Mouse (Mus musculus): ENCODE measurements around the gene Lrrc4c.
A peak's percentile ranks its signal among the peaks of the same experiment; 100 is the strongest.

Gene Lrrc4c

GRCm38 (mm10) chr2:96317387-96318299 is at the start of gene Lrrc4c:
TSS of gene Lrrc4c (plus strand) at chr2:96318169.
- DNase-seq: no peak

GRCm38 (mm10) chr2:96275061-96275460 is 42.9 kb upstream of the Lrrc4c start:
- DNase-seq: no peak

DNA sequence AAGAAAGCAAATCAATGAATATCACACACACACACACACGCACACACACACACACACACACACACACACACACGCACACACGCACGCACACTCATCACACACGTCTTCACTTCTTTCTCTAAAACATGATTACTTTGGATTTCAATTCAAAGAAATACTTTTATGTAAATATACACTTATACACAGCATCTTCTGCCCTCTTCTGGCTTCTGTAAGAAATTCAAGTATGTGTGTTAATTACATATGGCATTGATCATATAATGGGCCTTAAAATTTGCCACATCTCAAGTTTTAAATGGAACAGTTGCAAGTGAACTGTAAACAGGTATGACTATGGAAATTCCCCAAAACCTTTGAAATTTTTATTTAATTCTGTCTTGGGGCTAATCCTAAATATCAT is 35.0 kb upstream of the Lrrc4c start:
- no peak for DNase-seq

DNA sequence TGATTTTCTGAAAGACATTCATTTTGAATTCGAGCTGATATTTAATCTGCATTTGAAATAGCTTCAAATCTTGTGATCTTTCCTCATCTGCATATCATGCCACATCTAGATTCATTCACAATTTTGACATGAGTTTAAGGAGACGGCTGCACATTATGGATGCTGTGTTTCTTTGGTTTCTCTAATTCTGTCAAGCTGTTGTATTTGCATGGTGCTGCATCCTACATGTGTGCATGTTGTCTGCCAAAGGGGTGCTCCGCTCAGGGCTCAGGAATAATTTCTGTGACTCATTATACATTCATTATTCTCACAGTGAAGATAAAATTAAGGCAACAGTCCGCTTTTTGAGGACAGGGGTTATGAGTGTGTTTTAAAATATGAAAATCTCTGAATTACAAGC is 30.5 kb upstream of the Lrrc4c start:
- DNase-seq: no peak

DNA sequence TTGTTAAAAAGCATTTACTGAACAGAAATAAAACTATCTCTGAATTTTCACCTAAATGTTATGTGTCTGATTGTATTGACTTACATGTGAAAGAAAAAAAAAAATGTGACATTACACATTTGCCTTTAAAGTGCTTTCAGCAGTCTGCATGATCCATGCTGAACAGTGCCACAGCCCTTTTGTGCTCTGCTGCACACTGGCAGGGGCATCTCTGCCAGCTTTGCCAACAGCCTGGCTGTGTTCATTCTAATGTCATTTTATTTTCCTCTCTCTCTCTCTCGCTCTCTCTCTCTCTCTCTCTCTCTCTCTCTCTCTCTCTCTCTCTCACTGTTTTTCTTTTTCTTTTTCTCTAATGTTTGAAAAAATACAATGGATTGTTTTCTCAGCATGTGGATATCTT is 27.4 kb upstream of the Lrrc4c start:
- no peak for DNase-seq

- no peak for DNase-seq
Observed at GRCm38 (mm10) chr2:96315034-96315433, 2.9 kb upstream of the Lrrc4c start.

DNA sequence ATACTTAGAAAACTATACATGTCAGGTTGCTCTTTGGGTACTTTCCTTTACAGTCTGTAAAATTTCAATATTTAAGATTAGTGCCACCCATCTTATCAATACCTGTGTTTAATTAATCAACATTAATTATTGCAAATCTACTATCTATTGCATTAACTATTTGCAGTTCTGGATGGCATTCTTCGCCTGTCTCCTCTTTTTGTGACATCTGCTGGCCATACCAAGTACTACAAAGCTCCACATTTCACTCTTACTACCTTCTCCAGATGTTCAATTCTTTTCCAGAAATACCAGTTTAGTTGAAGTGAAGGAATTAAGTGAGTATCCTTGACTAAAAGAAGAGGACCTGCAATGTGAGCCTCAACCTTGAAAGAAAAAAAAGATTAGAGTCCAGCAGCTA is 1.4 kb upstream of the Lrrc4c start:
- DNase-seq: peak in 1 of 2 experiments; percentile 11

DNA sequence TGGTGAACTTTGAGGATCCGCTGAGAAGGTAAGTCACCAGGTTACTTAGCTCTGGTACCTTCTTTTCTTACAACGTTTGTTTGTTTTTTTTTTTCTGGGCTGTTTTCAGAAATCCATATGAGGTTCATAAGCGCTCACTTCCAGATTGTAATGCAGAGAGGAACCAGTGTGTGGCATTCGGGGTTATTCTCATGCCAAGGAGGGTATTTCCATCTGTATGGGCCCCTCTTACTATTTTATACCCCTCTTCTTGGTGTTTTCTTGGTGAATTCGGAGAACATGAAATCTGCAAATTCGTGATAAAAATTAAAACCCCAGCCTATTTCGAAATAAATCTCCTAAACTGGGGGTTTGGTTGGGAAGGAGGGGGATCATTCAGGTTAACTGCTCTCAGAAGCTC is 587 bp downstream of the Lrrc4c start:
- no peak for DNase-seq

DNA sequence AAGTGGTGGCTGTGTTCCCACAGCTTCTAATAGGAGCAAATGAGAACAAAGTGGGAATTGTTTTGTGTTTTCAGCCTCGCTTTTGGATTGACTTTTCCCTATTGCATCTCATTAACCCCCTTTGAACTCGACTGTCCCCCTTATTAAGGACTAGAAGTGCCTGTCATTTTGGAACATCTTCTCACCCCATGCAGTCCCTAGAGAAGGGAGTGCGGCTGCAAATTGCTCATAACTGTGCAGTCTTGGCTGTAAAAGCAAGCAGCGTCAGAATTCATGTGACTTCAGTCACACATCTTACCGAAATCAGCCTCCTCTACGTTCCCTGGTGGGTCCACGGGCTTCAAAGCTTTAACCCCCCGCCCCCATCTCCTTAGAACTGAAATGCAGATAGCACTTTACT is 1.2 kb downstream of the Lrrc4c start:
- no peak for DNase-seq

DNA sequence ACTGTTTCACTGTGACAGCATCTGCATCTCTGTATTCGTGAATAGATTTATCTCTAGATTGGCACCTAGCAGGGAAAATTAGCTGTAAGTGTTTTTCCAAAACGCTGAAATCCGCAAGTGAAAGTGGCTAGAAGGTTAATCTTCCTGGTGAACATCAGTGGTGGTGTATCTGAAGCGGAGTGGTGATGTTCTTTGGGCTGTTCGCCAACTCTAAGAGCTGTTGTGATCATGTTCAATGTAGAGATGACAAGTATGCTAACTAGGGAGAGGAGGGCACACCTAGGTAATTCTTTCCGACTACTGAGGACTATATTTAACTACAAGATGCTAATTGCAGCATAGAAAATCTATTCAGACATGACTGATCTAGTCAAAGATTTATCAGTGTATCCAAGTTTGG is 1.7 kb downstream of the Lrrc4c start:
- DNase-seq: no peak

GRCm38 (mm10) chr2:96334652-96335051 is 16.7 kb downstream of the Lrrc4c start:
- no peak for DNase-seq

GRCm38 (mm10) chr2:96337354-96337753 is 19.4 kb downstream of the Lrrc4c start:
- peak in 1 of 2 experiments; percentile 5 for DNase-seq

- no peak for DNase-seq
Observed at GRCm38 (mm10) chr2:96401186-96401811, 83.3 kb downstream of the Lrrc4c start.

DNA sequence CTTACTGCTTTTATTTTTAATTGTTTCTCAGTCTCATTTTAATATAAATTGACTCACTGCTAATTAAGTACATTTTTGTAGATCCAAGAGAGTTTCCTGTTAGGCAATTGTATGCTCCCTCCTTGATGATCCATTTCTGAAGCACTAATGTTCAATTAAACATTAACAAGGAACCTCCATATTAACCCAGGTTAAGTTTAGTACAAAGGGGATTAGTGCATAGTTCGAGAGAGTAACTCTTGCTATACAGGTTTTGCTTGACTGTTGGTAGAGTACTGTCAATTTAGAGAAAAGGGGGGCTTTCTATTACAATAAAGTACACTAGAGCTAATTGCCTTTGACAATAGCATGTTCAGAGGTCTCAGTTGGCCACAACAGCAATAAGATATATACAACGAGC is 84.5 kb downstream of the Lrrc4c start:
- DNase-seq: no peak

GRCm38 (mm10) chr2:96406856-96407255 is 88.9 kb downstream of the Lrrc4c start:
- DNase-seq: peak; percentile 43 to 79

- DNase-seq: no peak
Observed at GRCm38 (mm10) chr2:96411182-96411581, 93.2 kb downstream of the Lrrc4c start.

- no peak for DNase-seq
Observed at GRCm38 (mm10) chr2:96461566-96461965, 143.6 kb downstream of the Lrrc4c start.

DNA sequence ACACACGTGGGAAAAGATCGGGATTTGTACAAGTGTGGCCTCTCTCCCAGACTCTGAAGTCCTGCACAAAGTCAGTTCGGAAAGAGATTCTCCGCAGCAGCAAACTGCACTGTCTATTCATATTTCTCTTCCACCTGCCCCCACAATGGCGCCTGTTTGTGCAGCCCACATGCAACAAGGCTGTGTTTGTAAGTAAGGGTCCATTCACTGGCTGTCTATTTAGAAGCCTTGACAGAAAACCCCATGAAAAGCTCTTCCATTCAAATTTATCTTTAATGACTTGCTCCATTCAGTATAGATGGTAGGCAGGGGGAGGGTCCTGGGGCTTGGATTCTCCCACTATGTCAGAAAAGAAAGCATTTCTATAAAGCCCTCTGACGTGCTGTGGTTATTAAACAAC is 157.7 kb downstream of the Lrrc4c start:
- no peak for DNase-seq

GRCm38 (mm10) chr2:96499116-96499882 is 181.3 kb downstream of the Lrrc4c start:
- DNase-seq: no peak

- no peak for DNase-seq
Observed at GRCm38 (mm10) chr2:96504140-96504539, 186.2 kb downstream of the Lrrc4c start.

DNA sequence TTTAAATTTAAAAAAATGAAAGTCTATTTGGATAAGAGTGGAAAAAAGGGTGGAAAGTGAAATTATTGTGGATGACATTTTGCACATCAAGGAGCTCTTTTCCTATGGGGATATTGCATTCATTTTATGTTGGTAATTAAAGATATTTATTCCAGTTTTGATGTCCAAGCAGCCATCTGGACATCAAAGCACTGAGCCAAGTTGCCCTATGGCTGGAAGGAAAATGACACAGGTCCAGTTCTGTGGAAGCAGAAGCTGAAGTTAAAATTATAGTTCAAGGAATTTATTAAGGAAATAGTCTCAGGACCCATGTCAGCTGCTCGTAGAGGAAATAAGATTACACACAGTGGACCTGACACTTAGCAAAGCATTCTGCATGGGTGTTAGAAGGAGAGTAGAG is 187.7 kb downstream of the Lrrc4c start:
- DNase-seq: no peak

GRCm38 (mm10) chr2:96508991-96509390 is 191.0 kb downstream of the Lrrc4c start:
- no peak for DNase-seq

DNA sequence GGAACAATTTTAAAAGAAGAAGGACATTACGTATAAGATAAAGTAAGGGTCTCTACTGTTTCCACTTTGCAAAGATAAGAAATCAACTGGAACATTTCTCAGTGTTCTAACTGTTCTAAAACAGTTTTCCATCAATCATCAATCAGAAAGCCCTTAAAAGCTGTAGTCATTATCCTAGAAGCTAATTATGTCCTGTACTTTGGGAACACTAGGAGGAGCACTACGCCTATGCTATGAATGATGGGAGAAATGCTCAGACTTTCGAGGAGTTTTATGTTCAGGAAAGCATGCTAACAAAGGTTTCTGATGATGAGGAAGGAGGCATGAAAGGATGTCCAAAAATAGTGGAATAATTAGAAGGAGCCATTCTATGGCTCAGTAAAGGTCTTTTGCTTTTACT is 219.5 kb downstream of the Lrrc4c start:
- no peak for DNase-seq

DNA sequence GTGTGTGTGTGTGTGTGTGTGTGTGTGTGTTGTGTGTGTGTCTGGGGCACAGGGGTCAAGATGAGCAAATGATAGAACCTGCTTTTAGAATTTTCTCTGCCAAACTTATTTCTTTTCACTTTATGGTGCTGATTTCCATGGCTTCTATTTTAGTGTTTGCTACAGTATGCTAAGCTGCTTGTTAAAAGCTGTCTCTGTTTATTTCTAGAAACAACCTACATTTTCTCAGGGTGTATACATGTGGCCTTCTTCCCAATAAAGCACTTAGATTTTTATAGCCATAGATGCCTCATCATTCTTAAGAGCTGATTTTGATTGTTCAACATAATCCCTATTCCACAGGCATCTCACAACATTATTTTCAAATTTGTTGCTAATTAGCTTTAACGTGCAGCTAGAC is 229.2 kb downstream of the Lrrc4c start:
- DNase-seq: no peak
